Mouse (Mus musculus): ENCODE data around the gene Pdss2. TPM values are rescaled to one million over a fixed set of nuclear protein-coding genes. Genes with fewer than 3 reads are reported as not detected.

Pdss2 gene
- total and polyA plus RNA-seq, 3 experiments = 2.8 to 10.8 (median 5.9) TPM

DNA sequence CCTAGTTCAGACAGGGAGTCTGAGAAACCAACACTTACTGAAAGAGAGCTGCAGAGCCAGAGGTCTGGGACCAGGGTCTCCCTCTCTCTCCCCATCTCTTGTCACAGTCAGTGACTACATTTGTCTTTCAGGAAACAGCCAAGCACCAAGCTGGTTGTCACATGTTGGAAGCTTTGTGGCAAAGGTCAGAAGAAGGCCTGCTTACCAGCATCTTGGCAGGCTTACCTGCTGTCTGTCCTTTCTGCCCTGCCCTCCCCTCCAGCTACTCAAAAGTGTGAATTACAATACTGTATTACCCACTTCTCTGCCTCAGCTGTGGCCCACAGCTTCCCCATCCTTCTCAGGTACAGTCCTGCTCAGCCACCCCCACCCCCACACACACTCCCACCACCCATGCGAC lies 232.9 kb downstream of the Pdss2 start:
- Histone ChIP-seq H3K27me3 (ENCODE audit: insufficient read depth, low read length) (0 out of 2 replicates have a peak, but pooled peaks cover 5% of the 10 kb centered on the region), H3K4me1 (ENCODE audit: insufficient read depth, low read depth, low read length) (no peaks in the 10 kb centered on the region), H3K4me3 (ENCODE audit: low read depth, low read length) (no peak overlapping the region), H3K9me3 (replicated peaks) (no peaks in the 10 kb centered on the region), H3K36me3 (replicated peaks) (no peaks in the 10 kb centered on the region)
- TF ChIP-seq POLR2AphosphoS5 (IDR thresholded peaks at IDR 0.05; ENCODE audit: insufficient replicate concordance, low read depth, low read length) (no peak), TAL1 (conservative IDR thresholded peaks at IDR 0.05; ENCODE audit: low read depth, low read length) (no peak), GATA2 (IDR thresholded peaks at IDR 0.05; ENCODE audit: borderline replicate concordance, low read depth, low read length) (no peak), GATA1 (IDR thresholded peaks at IDR 0.05; ENCODE audit: borderline replicate concordance, low read length) (no peak), CTCF (IDR thresholded peaks at IDR 0.05; ENCODE audit: low read depth, low read length) (no peak)
- DNase-seq (ENCODE audit: low spot score) (no peak), ATAC-seq (ENCODE audit: extremely low read depth, insufficient number of reproducible peaks, low FRiP score, poor library complexity, severe bottlenecking) (no peak)

DNA sequence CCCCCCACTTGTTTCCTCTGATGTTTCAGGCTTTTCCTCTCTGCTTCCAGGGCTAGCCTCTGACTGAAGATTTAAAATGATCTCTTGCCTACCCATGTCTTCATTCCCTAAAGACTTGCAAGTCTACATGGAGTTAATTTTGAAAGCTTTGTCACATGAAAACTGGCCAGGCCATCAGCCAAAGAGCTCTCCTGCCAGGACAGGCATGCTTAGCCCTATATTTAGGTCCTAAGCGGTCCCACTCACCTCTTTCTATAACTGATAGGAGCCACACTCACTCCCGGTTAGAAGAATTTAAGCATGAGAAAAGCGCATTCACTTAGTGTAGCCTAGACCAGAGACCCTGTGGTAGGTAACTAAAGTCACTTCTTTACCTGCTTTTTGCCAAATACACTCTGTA lies 233.4 kb downstream of the Pdss2 start:
- ATAC-seq (ENCODE audit: extremely low read depth, insufficient number of reproducible peaks, low FRiP score, poor library complexity, severe bottlenecking) (no peak), DNase-seq (ENCODE audit: low spot score) (no peak)
- Histone ChIP-seq H3K9me3 (replicated peaks) (no peaks in the 10 kb centered on the region), H3K27me3 (ENCODE audit: insufficient read depth, low read length) (0 out of 2 replicates have a peak, but pooled peaks cover 5% of the 10 kb centered on the region), H3K4me3 (ENCODE audit: low read depth, low read length) (no peak overlapping the region), H3K36me3 (replicated peaks) (no peaks in the 10 kb centered on the region), H3K4me1 (ENCODE audit: insufficient read depth, low read depth, low read length) (no peaks in the 10 kb centered on the region)
- TF ChIP-seq POLR2AphosphoS5 (IDR thresholded peaks at IDR 0.05; ENCODE audit: insufficient replicate concordance, low read depth, low read length) (no peak), TAL1 (conservative IDR thresholded peaks at IDR 0.05; ENCODE audit: low read depth, low read length) (no peak)

- no peaks in the 10 kb centered on the region for H3K9me3 ChIP-seq (replicated peaks)
- no peaks in the 10 kb centered on the region; the same call in 1 of the 2 replicates for H3K27me3 ChIP-seq (ENCODE audit: insufficient read depth, low read length)
- no peak for ATAC-seq (ENCODE audit: extremely low read depth, insufficient number of reproducible peaks, low FRiP score, poor library complexity, severe bottlenecking)
These were observed 241.5 kb downstream of the Pdss2 start for GRCm38 (mm10) chr10:43462821-43463220.

GRCm38 (mm10) chr10:43463227-43463626 lies 241.9 kb downstream of the Pdss2 start:
- TF ChIP-seq GATA2 (IDR thresholded peaks at IDR 0.05; ENCODE audit: borderline replicate concordance, low read depth, low read length) = no peak
- TF ChIP-seq GATA1 (IDR thresholded peaks at IDR 0.05; ENCODE audit: borderline replicate concordance, low read length) = no peak
- TF ChIP-seq CTCF (IDR thresholded peaks at IDR 0.05; ENCODE audit: low read depth, low read length) = no peak
- no peak for TF ChIP-seq TAL1 (conservative IDR thresholded peaks at IDR 0.05; ENCODE audit: low read depth, low read length)
- no peak for TF ChIP-seq POLR2AphosphoS5 (IDR thresholded peaks at IDR 0.05; ENCODE audit: insufficient replicate concordance, low read depth, low read length)
- peaks cover 7% of the 10 kb centered on the region; the same call in 1 of the 2 replicates for H3K4me1 ChIP-seq (ENCODE audit: insufficient read depth, low read depth, low read length)
- H3K9me3 ChIP-seq (replicated peaks) = no peaks in the 10 kb centered on the region
- ATAC-seq (ENCODE audit: extremely low read depth, insufficient number of reproducible peaks, low FRiP score, poor library complexity, severe bottlenecking) = no peak
- H3K4me3 ChIP-seq (ENCODE audit: low read depth, low read length) = no peak overlapping the region
- DNase-seq (ENCODE audit: low spot score) = no peak
- H3K27me3 ChIP-seq (ENCODE audit: insufficient read depth, low read length) = no peaks in the 10 kb centered on the region; the same call in 1 of the 2 replicates
- H3K36me3 ChIP-seq (replicated peaks) = no peaks in the 10 kb centered on the region

More at GRCm38 (mm10) chr10:43462821-43463220, 241.5 kb downstream of the Pdss2 start:
- no peak overlapping the region for H3K4me3 ChIP-seq (ENCODE audit: low read depth, low read length)
- TF ChIP-seq POLR2AphosphoS5 (IDR thresholded peaks at IDR 0.05; ENCODE audit: insufficient replicate concordance, low read depth, low read length) (no peak), GATA2 (IDR thresholded peaks at IDR 0.05; ENCODE audit: borderline replicate concordance, low read depth, low read length) (no peak), TAL1 (conservative IDR thresholded peaks at IDR 0.05; ENCODE audit: low read depth, low read length) (no peak)
- peaks cover 7% of the 10 kb centered on the region; the same call in 1 of the 2 replicates for H3K4me1 ChIP-seq (ENCODE audit: insufficient read depth, low read depth, low read length)
- DNase-seq (ENCODE audit: low spot score) = no peak
- no peaks in the 10 kb centered on the region for H3K36me3 ChIP-seq (replicated peaks)

GRCm38 (mm10) chr10:43466223-43466622 lies 244.9 kb downstream of the Pdss2 start:
- peaks cover 7% of the 10 kb centered on the region; the same call in 1 of the 2 replicates for H3K4me1 ChIP-seq (ENCODE audit: insufficient read depth, low read depth, low read length)
- TF ChIP-seq TAL1 (conservative IDR thresholded peaks at IDR 0.05; ENCODE audit: low read depth, low read length) (no peak), POLR2AphosphoS5 (IDR thresholded peaks at IDR 0.05; ENCODE audit: insufficient replicate concordance, low read depth, low read length) (no peak), GATA2 (IDR thresholded peaks at IDR 0.05; ENCODE audit: borderline replicate concordance, low read depth, low read length) (no peak), CTCF (IDR thresholded peaks at IDR 0.05; ENCODE audit: low read depth, low read length) (no peak), GATA1 (IDR thresholded peaks at IDR 0.05; ENCODE audit: borderline replicate concordance, low read length) (no peak)
- H3K36me3 ChIP-seq (replicated peaks) = no peaks in the 10 kb centered on the region
- H3K27me3 ChIP-seq (ENCODE audit: insufficient read depth, low read length) = no peaks in the 10 kb centered on the region; the same call in 1 of the 2 replicates
- no peak overlapping the region for H3K4me3 ChIP-seq (ENCODE audit: low read depth, low read length)
- no peak for DNase-seq (ENCODE audit: low spot score)
- no peaks in the 10 kb centered on the region for H3K9me3 ChIP-seq (replicated peaks)
- ATAC-seq (ENCODE audit: extremely low read depth, insufficient number of reproducible peaks, low FRiP score, poor library complexity, severe bottlenecking) = no peak

- TF ChIP-seq GATA2 (IDR thresholded peaks at IDR 0.05; ENCODE audit: borderline replicate concordance, low read depth, low read length) = no peak
- no peak for TF ChIP-seq POLR2AphosphoS5 (IDR thresholded peaks at IDR 0.05; ENCODE audit: insufficient replicate concordance, low read depth, low read length)
- TF ChIP-seq TAL1 (conservative IDR thresholded peaks at IDR 0.05; ENCODE audit: low read depth, low read length) = no peak
- TF ChIP-seq GATA1 (IDR thresholded peaks at IDR 0.05; ENCODE audit: borderline replicate concordance, low read length) = no peak
- TF ChIP-seq CTCF (IDR thresholded peaks at IDR 0.05; ENCODE audit: low read depth, low read length) = no peak
- DNase-seq (ENCODE audit: low spot score) (peak; percentile 37), ATAC-seq (ENCODE audit: extremely low read depth, insufficient number of reproducible peaks, low FRiP score, poor library complexity, severe bottlenecking) (no peak)
- H3K4me3 ChIP-seq (ENCODE audit: low read depth, low read length) = peak overlapping the region; percentile 58; the same call in 1 of the 2 replicates
- no peaks in the 10 kb centered on the region for H3K9me3 ChIP-seq (replicated peaks)
- H3K27me3 ChIP-seq (ENCODE audit: insufficient read depth, low read length) = no peaks in the 10 kb centered on the region
- H3K4me1 ChIP-seq (ENCODE audit: insufficient read depth, low read depth, low read length) = peaks cover 7% of the 10 kb centered on the region; the same call in 1 of the 2 replicates
- H3K36me3 ChIP-seq (replicated peaks) = no peaks in the 10 kb centered on the region
These were observed 246.4 kb downstream of the Pdss2 start for GRCm38 (mm10) chr10:43467659-43468058.
